10 mouse cellular contexts compared by ENCODE assay signal in genomic region chr9:73560037-73560436, GRCm38 (mm10).
A peak's percentile ranks its signal among the peaks of the same experiment; 100 is the strongest.
DNase-seq lines count a peak whose midpoint lies in the region; ATAC-seq and TF ChIP-seq lines count a peak whose summit lies in the region.
"Had no signal": no experiment of that assay in that cellular context is flagged by ENCODE, and none has a peak within 500 bp of the region (broad histone marks: within the 10 kb centered on the region; RNA-seq: fewer than 3 reads in every experiment).

No protein-coding gene starts in this region.

- H3K27me3 ChIP-seq in kidney, embryonic 16.5 days (ENCODE audit: insufficient read depth, low read length) = peaks cover 6% of the 10 kb centered on the region; the same call in 1 of the 2 replicates
- H3K27me3 ChIP-seq: hindbrain, embryonic 15.5 days had no signal

- H3K27ac ChIP-seq in kidney, embryonic 16.5 days (ENCODE audit: low read length) = no peak overlapping the region
- no peak overlapping the region for H3K27ac ChIP-seq in left cerebral cortex, adult 2 months
- H3K27ac ChIP-seq: hindbrain, embryonic 15.5 days; macrophage had no signal

- no peak for ATAC-seq in kidney, embryonic 16.5 days (ENCODE audit: low FRiP score, low TSS enrichment)

- H3K9me3 ChIP-seq in kidney, embryonic 16.5 days (ENCODE audit: low read length) = no peaks in the 10 kb centered on the region
- H3K9me3 ChIP-seq: hindbrain, embryonic 15.5 days had no signal

- no peak overlapping the region for H3K9ac ChIP-seq in kidney, embryonic 16.5 days (replicated peaks; ENCODE audit: low read length)
- H3K9ac ChIP-seq: hindbrain, embryonic 15.5 days had no signal

- H3K4me3 ChIP-seq in kidney, embryonic 16.5 days (ENCODE audit: low read length) = no peak overlapping the region
- H3K4me3 ChIP-seq in left cerebral cortex, adult 2 months = no peak overlapping the region
- H3K4me3 ChIP-seq: hindbrain, embryonic 15.5 days had no signal

- no peaks in the 10 kb centered on the region for H3K36me3 ChIP-seq in kidney, embryonic 16.5 days (ENCODE audit: insufficient read depth, low read length)
- H3K36me3 ChIP-seq: hindbrain, embryonic 15.5 days had no signal

- 0 out of 2 replicates have a peak, but pooled peaks cover 2% of the 10 kb centered on the region for H3K4me1 ChIP-seq in kidney, embryonic 16.5 days (ENCODE audit: insufficient read depth, low read length)

- WGBS in kidney, embryonic 16.5 days = 27% methylated on average over 5 of the region's 5 CpGs

- peak; percentile 8 for DNase-seq in kidney, adult 11 months
- peak; percentile 86 to 93 for DNase-seq in adrenal gland, adult (ENCODE audit: inconsistent age in 2 of 2, low spot score in 1 of 2)
- peak; percentile 29 to 51 for DNase-seq in cerebellum, postnatal 36 days
- DNase-seq in kidney, adult 9 months = peak; percentile 11
- DNase-seq in layer of hippocampus, adult 9-10 months (ENCODE audit: low spot score) = no peak
- DNase-seq in layer of hippocampus, adult 18-20 months (ENCODE audit: low spot score in 2 of 2) = no peak
- DNase-seq in left cerebral cortex, adult 2 months (ENCODE audit: extremely low spot score in 1 of 2, low spot score in 2 of 2) = no peak

- no peak for TF ChIP-seq CTCF in left cerebral cortex, adult 2 months (IDR thresholded peaks at IDR 0.05)

- intact Hi-C loops in left cerebral cortex, adult 2 months (cut with DNase I) = no loop called here

- no peak overlapping the region for H3K4me2 ChIP-seq in kidney, embryonic 16.5 days (replicated peaks; ENCODE audit: low read depth, low read length)
- H3K4me2 ChIP-seq: hindbrain, embryonic 15.5 days had no signal

Comparison
In these comparisons a context has a peak if more than half of its experiments do, and no peak if none do; other contexts are left out.
1. DNase-seq: peak in kidney, adult 11 months (single experiment), adrenal gland, adult (2 of 2), cerebellum, postnatal 36 days (2 of 2) and kidney, adult 9 months (single experiment); none in layer of hippocampus, adult 9-10 months (single experiment), layer of hippocampus, adult 18-20 months (0 of 2) and left cerebral cortex, adult 2 months (0 of 2).